Mouse (Mus musculus) myocyte (in vitro differentiated cells): ENCODE measurements around the gene Angptl4. TPM values are rescaled to one million over a fixed set of nuclear protein-coding genes. Genes with fewer than 3 reads are reported as not detected.
A peak's percentile ranks its signal among the peaks of the same experiment; 100 is the strongest.

Source experiments
- H3K27me3 ChIP-seq: one replicate; pipeline ENCODE4 v1.6.1; 2011; ENCODE audit not compliant: control insufficient read depth, insufficient read depth, insufficient read length
- H3K36me3 ChIP-seq: one replicate; pipeline ENCODE4 v1.6.1; 2011; ENCODE audit not compliant: control insufficient read depth, insufficient read depth
- H3K4me2 ChIP-seq: one replicate; pipeline ENCODE4 v1.6.1; 2011; ENCODE audit warnings: low read depth, control low read depth
- H3K4me3 ChIP-seq: one replicate; pipeline ENCODE4 v1.5.1; 2011; ENCODE audit warnings: mild to moderate bottlenecking, control low read depth, moderate library complexity
- H3K79me2 ChIP-seq: one replicate; pipeline ENCODE4 v1.6.1; 2011; ENCODE audit not compliant: control insufficient read depth, insufficient read depth
- H3ac ChIP-seq: one replicate; pipeline ENCODE4 v1.6.1; 2011; ENCODE audit not compliant: control insufficient read depth, insufficient read length
- CEBPB ChIP-seq: IDR thresholded peaks from 2 replicates; pipeline ENCODE4 v1.6.1; 2011; ENCODE audit warnings: mild to moderate bottlenecking, moderate library complexity; ENCODE audit not compliant: poor library complexity, insufficient read depth, severe bottlenecking
- E2F4 ChIP-seq: IDR thresholded peaks from one replicate; pipeline ENCODE4 v1.6.1; 2011; ENCODE audit warnings: mild to moderate bottlenecking, control low read depth, moderate library complexity; ENCODE audit not compliant: insufficient read depth
- MAX ChIP-seq: IDR thresholded peaks from one replicate; pipeline ENCODE4 v1.6.1; 2011; ENCODE audit warnings: low read depth, mild to moderate bottlenecking, control low read depth
- MYOD1 ChIP-seq, 3 experiments: IDR thresholded peaks; one replicate each; pipeline ENCODE4 v1.6.1; 2011; ENCODE audit warnings: control low read depth in 2 of 3, low read depth in 2 of 3, mild to moderate bottlenecking in 2 of 3, moderate library complexity in 1 of 3; ENCODE audit not compliant: insufficient read length in 2 of 3, control insufficient read depth in 1 of 3
- MYOG ChIP-seq, 3 experiments: IDR thresholded peaks; one replicate each; pipeline ENCODE4 v1.6.1; 2011; ENCODE audit warnings: control low read depth in 2 of 3, low read depth in 2 of 3, mild to moderate bottlenecking in 2 of 3; ENCODE audit not compliant: insufficient read length in 2 of 3, control insufficient read depth in 1 of 3, insufficient read depth in 1 of 3
- POLR2A ChIP-seq: IDR thresholded peaks from one replicate; pipeline ENCODE4 v1.6.1; 2011; ENCODE audit warnings: low read depth, mild to moderate bottlenecking, control low read depth, moderate library complexity; ENCODE audit not compliant: insufficient read length
- POLR2AphosphoS2 ChIP-seq: IDR thresholded peaks from one replicate; pipeline ENCODE4 v1.6.1; 2011; ENCODE audit warnings: low read depth, control low read depth; ENCODE audit not compliant: insufficient read length
- REST ChIP-seq: IDR thresholded peaks from one replicate; pipeline ENCODE4 v1.6.1; 2011; ENCODE audit warnings: mild to moderate bottlenecking, control low read depth, moderate library complexity; ENCODE audit not compliant: insufficient read depth, insufficient read length
- SRF ChIP-seq: IDR thresholded peaks from one replicate; pipeline ENCODE4 v1.6.1; 2011; ENCODE audit warnings: low read depth; ENCODE audit not compliant: control insufficient read depth, insufficient read length
- TCF12 ChIP-seq: IDR thresholded peaks from one replicate; pipeline ENCODE4 v1.6.1; 2011; ENCODE audit warnings: mild to moderate bottlenecking, control low read depth; ENCODE audit not compliant: poor library complexity, insufficient read depth, severe bottlenecking
- TCF3 ChIP-seq: IDR thresholded peaks from one replicate; pipeline ENCODE4 v1.6.1; 2011; ENCODE audit warnings: low read depth, control low read depth; ENCODE audit not compliant: insufficient read length
- USF1 ChIP-seq: IDR thresholded peaks from one replicate; pipeline ENCODE4 v1.6.1; 2011; ENCODE audit warnings: low read depth, mild to moderate bottlenecking, control low read depth, moderate library complexity
- polyA plus RNA-seq: library from polyadenylated mRNA; unstranded; fragments of >200 nt; fragmentation: generic; extraction: Trizol; gene quantifications from one replicate; pipeline ENCODE4 v1.2.1, GENCODE M21; 2012; ENCODE audit warnings: missing spikeins

Angptl4 gene
- polyA plus RNA-seq, 1 experiment = 42.8 TPM

DNA sequence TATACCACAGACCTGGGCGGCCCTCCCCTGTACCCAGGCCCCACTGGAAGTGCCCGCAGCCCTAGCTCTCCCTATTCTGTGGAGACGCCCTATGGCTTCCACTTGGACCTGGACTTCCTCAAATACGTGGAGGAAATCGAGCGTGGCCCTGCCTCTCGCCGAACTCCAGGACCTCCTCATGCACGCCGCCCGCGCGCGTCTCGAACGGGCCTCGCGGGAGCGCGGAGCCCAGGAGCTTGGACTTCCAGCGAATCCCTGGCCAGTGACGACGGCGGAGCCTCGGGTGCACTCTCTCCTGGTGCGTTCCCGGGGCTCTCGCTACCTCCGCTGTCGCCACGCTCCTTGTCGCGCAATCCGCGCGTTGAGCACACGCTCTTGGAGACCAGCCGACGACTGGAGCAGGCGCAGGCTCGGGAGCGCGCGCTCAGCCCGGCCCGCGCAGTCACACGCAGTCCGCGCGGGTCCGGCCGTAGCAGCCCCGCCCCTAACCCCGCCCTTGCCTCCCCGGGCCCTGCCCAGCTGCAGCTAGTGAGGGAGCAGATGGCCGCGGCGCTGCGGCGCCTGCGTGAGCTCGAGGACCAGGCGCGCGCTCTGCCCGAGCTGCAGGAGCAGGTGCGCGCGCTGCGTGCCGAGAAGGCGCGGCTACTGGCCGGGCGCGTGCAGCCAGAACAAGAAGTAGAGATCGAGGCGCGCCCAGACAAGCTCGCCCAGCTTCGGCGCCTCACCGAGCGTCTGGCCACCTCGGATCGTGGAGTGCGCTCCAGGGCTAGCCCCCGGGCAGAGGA is 35.7 kb upstream of the Angptl4 start:
- peak overlapping the region; percentile 26 for H3K4me3 ChIP-seq
- peaks cover 20% of the 10 kb centered on the region for H3K36me3 ChIP-seq
- TF ChIP-seq MYOG (IDR thresholded peaks at IDR 0.05; ENCODE audit: control insufficient read depth in 1 of 3, insufficient read depth in 1 of 3, insufficient read length in 2 of 3, low read depth in 2 of 3) (peak; percentile 15 to 88 (median 79)), USF1 (no peak), E2F4 (no peak), TCF3 (peak; percentile 31), TCF12 (no peak), POLR2A (peak; percentile 77), MYOD1 (IDR thresholded peaks at IDR 0.05; ENCODE audit: control insufficient read depth in 1 of 3, insufficient read length in 2 of 3, low read depth in 2 of 3) (peak in 2 of 3 experiments; percentile 68 to 90), POLR2AphosphoS2 (peak; percentile 86), SRF (no peak), REST (no peak), CEBPB (no peak), MAX (no peak)
- H3K79me2 ChIP-seq = peaks cover 2% of the 10 kb centered on the region
- peak overlapping the region; percentile 91 for H3K4me2 ChIP-seq
- H3ac ChIP-seq = peak overlapping the region; percentile 7
- no peaks in the 10 kb centered on the region for H3K27me3 ChIP-seq

- Histone ChIP-seq H3K4me3 (peak overlapping the region; percentile 26), H3K27me3 (no peaks in the 10 kb centered on the region), H3K4me2 (peak overlapping the region; percentile 91), H3K36me3 (peaks cover 12% of the 10 kb centered on the region), H3K79me2 (no peaks in the 10 kb centered on the region), H3ac (no peak overlapping the region)
- TF ChIP-seq SRF = no peak
- no peak for TF ChIP-seq MAX
- TF ChIP-seq USF1 = no peak
- no peak for TF ChIP-seq POLR2AphosphoS2
- no peak for TF ChIP-seq E2F4
- TF ChIP-seq POLR2A = no peak
Observed at GRCm38 (mm10) chr17:33816612-33817011, 35.0 kb upstream of the Angptl4 start.

- H3K4me2 ChIP-seq = no peak overlapping the region
- no peak overlapping the region for H3K4me3 ChIP-seq
- no peaks in the 10 kb centered on the region for H3K36me3 ChIP-seq
- H3K79me2 ChIP-seq = no peaks in the 10 kb centered on the region
- no peak overlapping the region for H3ac ChIP-seq
- no peaks in the 10 kb centered on the region for H3K27me3 ChIP-seq
- no peak for TF ChIP-seq MYOG (IDR thresholded peaks at IDR 0.05; ENCODE audit: control insufficient read depth in 1 of 3, insufficient read depth in 1 of 3, insufficient read length in 2 of 3, low read depth in 2 of 3)
Observed at GRCm38 (mm10) chr17:33815399-33815798, 33.8 kb upstream of the Angptl4 start.

- no peaks in the 10 kb centered on the region for H3K79me2 ChIP-seq
- H3K36me3 ChIP-seq = no peaks in the 10 kb centered on the region
- H3ac ChIP-seq = no peak overlapping the region
- peak overlapping the region; percentile 34 for H3K4me2 ChIP-seq
- TF ChIP-seq MYOD1 (IDR thresholded peaks at IDR 0.05; ENCODE audit: control insufficient read depth in 1 of 3, insufficient read length in 2 of 3, low read depth in 2 of 3) (peak in 1 of 3 experiments; percentile 21), TCF12 (no peak), SRF (no peak)
- H3K4me3 ChIP-seq = no peak overlapping the region
- H3K27me3 ChIP-seq = no peaks in the 10 kb centered on the region
Observed at GRCm38 (mm10) chr17:33812990-33813389, 31.4 kb upstream of the Angptl4 start.

GRCm38 (mm10) chr17:33812475-33812874 is 30.8 kb upstream of the Angptl4 start:
- TF ChIP-seq MAX (no peak), MYOD1 (IDR thresholded peaks at IDR 0.05; ENCODE audit: control insufficient read depth in 1 of 3, insufficient read length in 2 of 3, low read depth in 2 of 3) (peak in 1 of 3 experiments; percentile 57), USF1 (peak; percentile 74)
- Histone ChIP-seq H3ac (no peak overlapping the region), H3K4me2 (peak overlapping the region; percentile 34), H3K79me2 (no peaks in the 10 kb centered on the region), H3K27me3 (no peaks in the 10 kb centered on the region), H3K4me3 (no peak overlapping the region), H3K36me3 (no peaks in the 10 kb centered on the region)
